Mouse (Mus musculus): ENCODE results near the gene B4galnt2. TPM values are rescaled to one million over a fixed set of nuclear protein-coding genes. Genes with fewer than 3 reads are reported as not detected.

Gene B4galnt2
- total and polyA plus RNA-seq, 3 experiments, result 0.15 to 4.5 TPM; not detected in 1

- peak; percentile 56 for TF ChIP-seq NRF1 (IDR thresholded peaks at IDR 0.05; ENCODE audit: insufficient read depth, low read depth, low read length, poor library complexity, severe bottlenecking)
- no peak for TF ChIP-seq GABPA (IDR thresholded peaks at IDR 0.05; ENCODE audit: low read depth, low read length)
- peak; percentile 34; the same call in 1 of the 2 replicates for TF ChIP-seq USF1 (IDR thresholded peaks at IDR 0.05; ENCODE audit: low read depth, low read length)
Observed at GRCm38 (mm10) chr11:95824071-95824876, 90.4 kb downstream of the B4galnt2 start, which contains the start of gene Phospho1 (continued).

- H3K4me1 ChIP-seq (ENCODE audit: control insufficient read depth in 1 of 2, insufficient read depth in 2 of 2, low read length in 2 of 2), result peaks cover 15 to 25% of the 10 kb centered on the region in 2 experiments
- no peaks in the 10 kb centered on the region for H3K27me3 ChIP-seq (ENCODE audit: control insufficient read depth in 1 of 2, insufficient read depth in 2 of 2, low read length in 2 of 2)
- H3K4me3 ChIP-seq (ENCODE audit: control insufficient read depth in 1 of 2, insufficient read depth in 1 of 2, low read depth in 2 of 2, low read length in 2 of 2), result no peak overlapping the region
- peaks cover 0 to 21% of the 10 kb centered on the region in 2 experiments; a peak in 2 of 4 replicates for H3K36me3 ChIP-seq (ENCODE audit: control insufficient read depth in 1 of 2, insufficient read depth in 2 of 2, low read length in 2 of 2)
- no peak for TF ChIP-seq E2F4 (IDR thresholded peaks at IDR 0.05; ENCODE audit: borderline replicate concordance, low read depth, low read length)
- no peak for TF ChIP-seq USF1 (IDR thresholded peaks at IDR 0.05; ENCODE audit: low read depth, low read length)
- TF ChIP-seq POLR2AphosphoS2 (IDR thresholded peaks at IDR 0.05; ENCODE audit: low read length), result no peak
- TF ChIP-seq CHD1 (IDR thresholded peaks at IDR 0.05; ENCODE audit: low read depth, low read length), result no peak
- no peak for TF ChIP-seq TCF12 (IDR thresholded peaks at IDR 0.05; ENCODE audit: low read depth, low read length)
- no peak for TF ChIP-seq SIN3A (IDR thresholded peaks at IDR 0.05; ENCODE audit: low read length)
- no peak for TF ChIP-seq RAD21 (IDR thresholded peaks at IDR 0.05; ENCODE audit: low read depth, low read length)
- no peak for TF ChIP-seq NRF1 (IDR thresholded peaks at IDR 0.05; ENCODE audit: insufficient read depth, low read depth, low read length, poor library complexity, severe bottlenecking)
- no peak for TF ChIP-seq CHD2 (IDR thresholded peaks at IDR 0.05; ENCODE audit: low read length)
- no peak for TF ChIP-seq ELF1 (IDR thresholded peaks at IDR 0.05; ENCODE audit: low read depth, low read length)
- no peak for TF ChIP-seq ZMIZ1 (IDR thresholded peaks at IDR 0.05; ENCODE audit: low read depth, low read length)
- no peak for TF ChIP-seq MAX (IDR thresholded peaks at IDR 0.05; ENCODE audit: low read length)
- no peak for TF ChIP-seq POLR2A (IDR thresholded peaks at IDR 0.05; ENCODE audit: control insufficient read depth in 1 of 2, insufficient read depth in 1 of 2, low read depth in 1 of 2, low read length in 2 of 2, poor library complexity in 1 of 2)
- DNase-seq (ENCODE audit: low read depth, low spot score), result no peak
- H3K9me3 ChIP-seq (replicated peaks; ENCODE audit: insufficient read depth, low read length), result no peaks in the 10 kb centered on the region
- no peak overlapping the region for H3K27ac ChIP-seq (ENCODE audit: control insufficient read depth, low read depth, low read length)
- peaks cover 5% of the 10 kb centered on the region; the same call in 1 of the 2 replicates for H3K79me2 ChIP-seq (ENCODE audit: control insufficient read depth, insufficient read depth, low read length, poor library complexity)
- H3K9ac ChIP-seq (ENCODE audit: control insufficient read depth, low read depth, low read length, poor library complexity, severe bottlenecking), result no peak overlapping the region
Observed at GRCm38 (mm10) chr11:95822437-95822836, 92.3 kb downstream of the B4galnt2 start.

- peaks cover 5% of the 10 kb centered on the region; the same call in 1 of the 2 replicates for H3K79me2 ChIP-seq (ENCODE audit: control insufficient read depth, insufficient read depth, low read length, poor library complexity)
- no peak overlapping the region for H3K4me3 ChIP-seq (ENCODE audit: control insufficient read depth in 1 of 2, insufficient read depth in 1 of 2, low read depth in 2 of 2, low read length in 2 of 2)
- no peak for DNase-seq (ENCODE audit: low read depth, low spot score)
- peaks cover 0 to 12% of the 10 kb centered on the region in 2 experiments; a peak in 2 of 4 replicates for H3K36me3 ChIP-seq (ENCODE audit: control insufficient read depth in 1 of 2, insufficient read depth in 2 of 2, low read length in 2 of 2)
- H3K9me3 ChIP-seq (replicated peaks; ENCODE audit: insufficient read depth, low read length), result no peaks in the 10 kb centered on the region
- H3K4me1 ChIP-seq (ENCODE audit: control insufficient read depth in 1 of 2, insufficient read depth in 2 of 2, low read length in 2 of 2), result peaks cover 8 to 16% of the 10 kb centered on the region in 2 experiments
- no peaks in the 10 kb centered on the region for H3K27me3 ChIP-seq (ENCODE audit: control insufficient read depth in 1 of 2, insufficient read depth in 2 of 2, low read length in 2 of 2)
- H3K9ac ChIP-seq (ENCODE audit: control insufficient read depth, low read depth, low read length, poor library complexity, severe bottlenecking), result no peak overlapping the region
- no peak overlapping the region for H3K27ac ChIP-seq (ENCODE audit: control insufficient read depth, low read depth, low read length)
- no peak for TF ChIP-seq SMC3 (IDR thresholded peaks at IDR 0.05; ENCODE audit: low read depth, low read length)
- no peak for TF ChIP-seq SIN3A (IDR thresholded peaks at IDR 0.05; ENCODE audit: low read length)
- no peak for TF ChIP-seq RAD21 (IDR thresholded peaks at IDR 0.05; ENCODE audit: low read depth, low read length)
- no peak for TF ChIP-seq GATA1 (IDR thresholded peaks at IDR 0.05; ENCODE audit: low read depth, low read length)
- TF ChIP-seq ZMIZ1 (IDR thresholded peaks at IDR 0.05; ENCODE audit: low read depth, low read length), result no peak
- TF ChIP-seq MXI1 (IDR thresholded peaks at IDR 0.05; ENCODE audit: low read depth, low read length), result no peak
- TF ChIP-seq MAX (IDR thresholded peaks at IDR 0.05; ENCODE audit: low read length), result no peak
- no peak for TF ChIP-seq E2F4 (IDR thresholded peaks at IDR 0.05; ENCODE audit: borderline replicate concordance, low read depth, low read length)
- TF ChIP-seq NRF1 (IDR thresholded peaks at IDR 0.05; ENCODE audit: insufficient read depth, low read depth, low read length, poor library complexity, severe bottlenecking), result no peak
- no peak for TF ChIP-seq POLR2AphosphoS2 (IDR thresholded peaks at IDR 0.05; ENCODE audit: low read length)
- TF ChIP-seq MAFK (IDR thresholded peaks at IDR 0.05; ENCODE audit: borderline replicate concordance, low read depth, low read length), result no peak
- TF ChIP-seq USF2 (IDR thresholded peaks at IDR 0.05; ENCODE audit: borderline replicate concordance in 1 of 2, insufficient read depth in 1 of 2, low read depth in 1 of 2, low read length in 2 of 2), result no peak
- TF ChIP-seq JUND (IDR thresholded peaks at IDR 0.05; ENCODE audit: low read depth, low read length), result no peak
- TF ChIP-seq EP300 (IDR thresholded peaks at IDR 0.05; ENCODE audit: low read depth in 1 of 2, low read length in 2 of 2), result no peak
Observed at GRCm38 (mm10) chr11:95821511-95821910, 93.2 kb downstream of the B4galnt2 start.

All from MEL (cell line).